Mouse (Mus musculus) brain, embryonic 14.5 days (tissue): ENCODE data around the gene Tmsb15b2.

Experiments
- CTCF ChIP-seq: fragments of 200-500 bp; IDR thresholded peaks from 2 replicates; pipeline ENCODE4 v1.5.1; 2012; ENCODE audit warnings: inconsistent platforms, mild to moderate bottlenecking, moderate library complexity, borderline replicate concordance; ENCODE audit not compliant: insufficient read depth, insufficient read length; ENCODE audit errors: extremely low read depth
- POLR2A ChIP-seq: fragments of 200-500 bp; IDR thresholded peaks from 2 replicates; pipeline ENCODE4 v1.6.1; 2012; ENCODE audit warnings: mild to moderate bottlenecking, inconsistent platforms, borderline replicate concordance; ENCODE audit not compliant: poor library complexity, insufficient read depth, insufficient read length, severe bottlenecking; ENCODE audit errors: extremely low read depth

GRCm38 (mm10) chrX:137015099-137015709 lies 39.9 kb upstream of the Tmsb15b2 start:
- peak; percentile 56; the same call in 1 of the 2 replicates for TF ChIP-seq CTCF
- no peak for TF ChIP-seq POLR2A
